Mouse (Mus musculus): ENCODE measurements around the gene Samhd1. TPM values are rescaled to one million over a fixed set of nuclear protein-coding genes. Genes with fewer than 3 reads are reported as not detected.

The Samhd1 gene
- polyA plus RNA-seq, 1 experiment from 2014 or later, result 19.1 TPM

DNA sequence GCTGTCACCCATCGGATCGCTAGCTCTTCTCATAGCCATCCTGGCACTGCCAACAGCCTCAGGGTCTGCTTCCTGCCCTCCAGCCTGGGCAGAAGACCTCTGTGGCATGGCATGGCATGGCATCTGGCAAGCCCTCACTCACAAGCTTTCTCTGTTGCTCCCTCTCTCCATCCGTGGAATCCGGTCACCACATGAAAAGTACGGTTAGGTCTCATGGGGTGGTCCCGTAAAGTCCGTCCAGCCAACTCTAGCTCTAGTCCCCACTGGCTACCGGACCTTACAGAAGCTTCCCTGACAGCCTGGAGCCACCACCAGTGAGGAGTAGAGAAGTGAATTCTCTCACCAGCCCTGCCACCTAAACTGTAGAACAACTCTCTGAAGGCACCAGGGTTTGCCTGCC, 53.7 kb downstream of the Samhd1 start:
- Histone ChIP-seq H3K4me2 (ENCODE audit: low read length) (no peak overlapping the region), H3K9me3 (replicated peaks; ENCODE audit: low read length) (no peaks in the 10 kb centered on the region), H3K27ac (no peak overlapping the region), H3K4me1 (replicated peaks; ENCODE audit: insufficient read depth, low read length) (peaks cover 18% of the 10 kb centered on the region), H3K27me3 (ENCODE audit: insufficient read depth, low read length) (no peaks in the 10 kb centered on the region), H3K36me3 (ENCODE audit: insufficient read depth, low read length) (no peaks in the 10 kb centered on the region), H3K4me3 (replicated peaks; ENCODE audit: low read depth, low read length) (no peak overlapping the region), H3K9ac (ENCODE audit: low read depth, low read length) (no peak overlapping the region)
- 95% methylated on average over 8 of the region's 8 CpGs for WGBS
- no peak for TF ChIP-seq CTCF (IDR thresholded peaks at IDR 0.05; ENCODE audit: low read depth)
- no peak for ATAC-seq (replicated peaks; ENCODE audit: low FRiP score, low read depth)
- no peak for DNase-seq (ENCODE audit: low spot score)

DNA sequence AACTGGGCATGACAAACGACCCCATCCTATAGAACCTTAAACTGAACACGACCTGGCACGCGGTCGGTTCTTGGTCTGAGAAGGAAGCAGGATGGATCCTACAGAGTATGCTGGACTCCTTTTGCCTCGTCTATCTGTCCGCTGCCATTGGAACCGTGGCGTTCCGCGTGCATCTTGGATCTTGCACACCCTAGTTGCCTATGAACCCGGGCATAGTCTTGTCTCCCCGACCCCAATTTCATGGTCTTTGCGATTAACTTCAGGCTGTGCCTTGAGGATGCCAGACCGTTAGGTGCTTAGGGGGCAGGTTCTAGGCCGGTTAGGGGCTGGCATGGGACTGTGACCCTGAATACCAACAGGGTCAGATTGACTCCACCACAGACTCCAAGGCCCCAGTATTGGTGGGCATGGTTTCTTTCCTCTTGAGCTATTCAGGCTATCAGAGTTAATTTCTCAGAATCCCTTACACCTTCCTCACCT, 55.3 kb downstream of the Samhd1 start:
- H3K27ac ChIP-seq, result peak overlapping the region; percentile 94
- H3K9ac ChIP-seq (ENCODE audit: low read depth, low read length), result peak overlapping the region; percentile 92
- no peak for DNase-seq (ENCODE audit: low spot score)
- WGBS, result 13% methylated on average over 16 of the region's 16 CpGs
- TF ChIP-seq CTCF (IDR thresholded peaks at IDR 0.05; ENCODE audit: low read depth), result no peak
- H3K36me3 ChIP-seq (ENCODE audit: insufficient read depth, low read length), result no peaks in the 10 kb centered on the region
- peak overlapping the region; percentile 89 for H3K4me3 ChIP-seq (replicated peaks; ENCODE audit: low read depth, low read length)
- ATAC-seq (replicated peaks; ENCODE audit: low FRiP score, low read depth), result no peak
- peak overlapping the region; percentile 91 for H3K4me2 ChIP-seq (ENCODE audit: low read length)
- no peaks in the 10 kb centered on the region for H3K9me3 ChIP-seq (replicated peaks; ENCODE audit: low read length)
- H3K27me3 ChIP-seq (ENCODE audit: insufficient read depth, low read length), result no peaks in the 10 kb centered on the region
- peaks cover 34% of the 10 kb centered on the region for H3K4me1 ChIP-seq (replicated peaks; ENCODE audit: insufficient read depth, low read length)

DNA sequence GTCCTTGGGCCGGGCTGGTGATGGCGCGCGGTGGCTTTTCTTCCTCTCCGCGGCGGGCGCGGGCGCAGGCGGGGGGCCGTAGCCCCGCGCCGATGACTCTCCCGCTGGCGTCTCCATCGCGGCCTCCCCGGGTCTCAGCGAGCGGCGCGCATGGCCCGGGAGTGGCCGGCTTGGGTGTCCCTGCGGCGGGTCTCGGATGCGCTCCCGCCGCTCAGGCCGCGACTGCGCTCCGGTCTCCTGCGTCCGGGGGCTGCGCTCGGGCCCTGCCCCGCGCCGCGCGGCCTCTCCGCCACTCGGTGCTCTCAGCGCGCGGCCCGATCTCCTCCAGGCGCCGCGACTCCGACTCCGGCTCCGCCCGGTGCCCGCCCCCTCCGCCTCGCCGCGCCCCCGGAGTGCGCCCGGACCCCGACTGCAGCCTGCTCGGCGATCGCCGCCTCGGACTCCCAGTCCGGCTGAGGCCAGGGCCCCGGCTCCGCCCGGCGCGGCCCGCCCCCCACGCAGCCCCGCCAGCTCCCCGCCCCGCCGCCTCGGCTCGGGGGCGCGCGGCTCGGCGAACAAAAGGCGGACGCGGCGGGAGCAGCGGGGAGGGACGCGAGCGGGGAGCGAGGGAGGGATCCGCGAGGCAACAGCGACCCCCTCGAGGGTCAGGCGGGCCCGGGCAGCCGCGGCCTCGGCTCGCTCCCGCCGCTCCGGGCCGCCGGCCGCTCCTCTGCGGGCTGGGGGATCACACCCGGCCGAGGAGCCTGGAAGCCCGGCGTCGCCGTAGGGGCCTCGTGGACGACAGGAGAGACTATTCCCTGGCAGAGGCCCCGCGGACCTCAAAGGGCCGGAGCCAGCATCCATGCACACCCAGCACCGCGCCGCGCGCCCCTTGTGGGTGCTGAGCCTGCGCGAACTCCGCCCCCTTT, 56.0 kb downstream of the Samhd1 start, which contains the start of gene Soga1:
Gene Soga1 (minus strand): TSS at position 462 of the 908 bp plus-strand sequence.
- Histone ChIP-seq H3K4me2 (ENCODE audit: low read length) (peak within 1 kb of the TSS; percentile 91), H3K36me3 (ENCODE audit: insufficient read depth, low read length) (no peaks in the 10 kb centered on the region), H3K27me3 (ENCODE audit: insufficient read depth, low read length) (no peaks in the 10 kb centered on the region), H3K4me3 (replicated peaks; ENCODE audit: low read depth, low read length) (peak within 1 kb of the TSS; percentile 89), H3K27ac (peak within 1 kb of the TSS; percentile 94), H3K9ac (ENCODE audit: low read depth, low read length) (peak within 1 kb of the TSS; percentile 92), H3K4me1 (replicated peaks; ENCODE audit: insufficient read depth, low read length) (peaks cover 38% of the 10 kb centered on the region), H3K9me3 (replicated peaks; ENCODE audit: low read length) (no peaks in the 10 kb centered on the region)
- DNase-seq (ENCODE audit: low spot score) (peak; percentile 91), ATAC-seq (replicated peaks; ENCODE audit: low FRiP score, low read depth) (peak; percentile 74)
- WGBS, result under 1% methylated on average over 92 of the region's 136 CpGs
- peak; percentile 25; the same call in 1 of the 2 replicates for TF ChIP-seq CTCF (IDR thresholded peaks at IDR 0.05; ENCODE audit: low read depth)

DNA sequence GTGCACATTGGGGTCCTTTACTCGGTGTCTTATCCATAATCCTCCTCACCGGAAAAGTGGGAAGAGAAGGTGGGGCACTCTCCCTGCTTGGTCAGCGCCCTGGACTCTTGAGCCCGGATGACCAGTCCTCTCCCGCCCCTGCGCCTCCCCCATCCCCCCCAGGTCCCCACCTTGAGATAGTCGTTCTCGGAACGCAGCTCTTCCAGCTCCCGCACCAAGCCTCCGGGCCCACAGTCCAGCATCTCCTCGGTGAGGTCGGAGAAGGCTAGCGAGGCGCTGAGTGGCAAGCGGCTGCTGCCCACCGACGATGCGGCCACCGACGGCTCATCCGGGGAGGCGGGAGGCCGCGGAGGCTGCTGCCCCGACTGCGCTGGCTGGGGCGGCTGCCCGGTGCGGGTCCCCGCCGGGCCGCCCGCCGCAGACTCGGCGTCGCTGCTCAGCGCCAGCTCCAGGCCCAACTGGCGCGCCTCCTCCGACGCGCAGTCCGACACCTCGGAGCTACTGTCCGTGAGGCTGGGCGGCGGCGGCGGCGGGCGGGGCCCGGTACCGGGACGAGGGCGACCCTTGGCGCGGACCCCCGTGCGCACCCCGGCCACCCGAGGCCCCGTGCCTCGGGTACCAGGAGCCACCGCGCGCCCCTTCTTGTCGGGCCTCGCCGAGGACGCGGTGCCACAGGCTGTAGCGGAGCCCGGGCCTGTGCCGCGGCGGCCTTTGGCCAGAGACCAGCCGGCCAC, 56.8 kb downstream of the Samhd1 start:
- peak; percentile 41 for DNase-seq (ENCODE audit: low spot score)
- Histone ChIP-seq H3K27ac (peak overlapping the region; percentile 94), H3K4me1 (replicated peaks; ENCODE audit: insufficient read depth, low read length) (peaks cover 38% of the 10 kb centered on the region), H3K9me3 (replicated peaks; ENCODE audit: low read length) (no peaks in the 10 kb centered on the region), H3K4me2 (ENCODE audit: low read length) (peak overlapping the region; percentile 91), H3K4me3 (replicated peaks; ENCODE audit: low read depth, low read length) (peak overlapping the region; percentile 89), H3K9ac (ENCODE audit: low read depth, low read length) (peak overlapping the region; percentile 92), H3K36me3 (ENCODE audit: insufficient read depth, low read length) (no peaks in the 10 kb centered on the region), H3K27me3 (ENCODE audit: insufficient read depth, low read length) (no peaks in the 10 kb centered on the region)
- no peak for TF ChIP-seq CTCF (IDR thresholded peaks at IDR 0.05; ENCODE audit: low read depth)
- WGBS, result under 1% methylated on average over 67 of the region's 79 CpGs
- ATAC-seq (replicated peaks; ENCODE audit: low FRiP score, low read depth), result peak; percentile 27; the same call in 1 of the 2 replicates

DNA sequence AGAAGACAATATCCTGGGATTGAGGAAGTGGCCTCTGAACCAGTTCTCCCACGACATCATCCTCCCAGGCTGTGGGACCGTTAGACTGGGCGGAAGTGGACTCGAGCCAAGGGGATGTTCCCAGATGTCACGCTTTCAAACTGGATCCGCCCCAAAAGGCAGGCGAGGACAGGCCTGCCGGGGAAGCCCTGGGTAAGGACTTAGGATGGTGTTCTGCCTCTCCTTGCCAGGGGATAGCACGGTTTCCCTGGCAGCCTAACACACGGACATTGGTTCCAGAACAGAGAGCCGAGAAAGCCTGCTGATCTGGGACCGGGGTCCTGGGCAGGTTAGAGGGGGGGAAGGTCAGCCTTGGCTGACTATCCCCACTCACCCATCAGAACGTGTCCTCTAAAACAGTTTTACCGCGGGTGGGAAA, 57.4 kb downstream of the Samhd1 start:
- under 1% methylated on average over 15 of the region's 15 CpGs for WGBS
- DNase-seq (ENCODE audit: low spot score), result peak; percentile 92
- Histone ChIP-seq H3K9me3 (replicated peaks; ENCODE audit: low read length) (no peaks in the 10 kb centered on the region), H3K4me2 (ENCODE audit: low read length) (peak overlapping the region; percentile 91), H3K9ac (ENCODE audit: low read depth, low read length) (peak overlapping the region; percentile 92), H3K27me3 (ENCODE audit: insufficient read depth, low read length) (no peaks in the 10 kb centered on the region), H3K36me3 (ENCODE audit: insufficient read depth, low read length) (no peaks in the 10 kb centered on the region), H3K27ac (peak overlapping the region; percentile 94), H3K4me3 (replicated peaks; ENCODE audit: low read depth, low read length) (peak overlapping the region; percentile 89), H3K4me1 (replicated peaks; ENCODE audit: insufficient read depth, low read length) (peaks cover 39% of the 10 kb centered on the region)
- no peak for TF ChIP-seq CTCF (IDR thresholded peaks at IDR 0.05; ENCODE audit: low read depth)
- no peak; the same call in 1 of the 2 replicates for ATAC-seq (replicated peaks; ENCODE audit: low FRiP score, low read depth)

DNA sequence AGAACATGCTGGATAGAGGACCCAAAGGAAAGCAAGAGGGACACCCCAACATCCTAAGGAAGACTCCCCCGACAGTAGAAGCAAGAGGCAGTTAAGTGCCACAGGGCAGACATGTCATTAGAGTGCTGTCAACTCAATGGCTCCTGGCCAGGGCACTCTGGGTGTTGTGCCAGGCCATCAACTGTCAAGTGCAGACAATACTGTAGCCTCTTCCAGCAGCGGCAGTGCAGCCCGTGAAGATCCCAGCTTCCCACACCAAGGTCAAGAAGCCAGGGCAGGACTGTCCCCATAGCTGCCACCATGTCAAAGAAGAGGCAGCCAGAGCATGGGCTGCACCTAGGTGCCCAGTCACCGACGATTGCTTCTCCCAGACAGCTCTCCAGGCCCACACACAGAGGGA, 57.9 kb downstream of the Samhd1 start:
- Histone ChIP-seq H3K36me3 (ENCODE audit: insufficient read depth, low read length) (no peaks in the 10 kb centered on the region), H3K4me2 (ENCODE audit: low read length) (peak overlapping the region; percentile 91), H3K4me1 (replicated peaks; ENCODE audit: insufficient read depth, low read length) (peaks cover 41% of the 10 kb centered on the region), H3K9ac (ENCODE audit: low read depth, low read length) (peak overlapping the region; percentile 92; the same call in 1 of the 2 replicates), H3K4me3 (replicated peaks; ENCODE audit: low read depth, low read length) (peak overlapping the region; percentile 89), H3K27me3 (ENCODE audit: insufficient read depth, low read length) (no peaks in the 10 kb centered on the region), H3K27ac (peak overlapping the region; percentile 54; the same call in 1 of the 2 replicates), H3K9me3 (replicated peaks; ENCODE audit: low read length) (no peaks in the 10 kb centered on the region)
- WGBS, result 18% methylated on average over 5 of the region's 5 CpGs
- DNase-seq (ENCODE audit: low spot score) (no peak), ATAC-seq (replicated peaks; ENCODE audit: low FRiP score, low read depth) (no peak)
- TF ChIP-seq CTCF (IDR thresholded peaks at IDR 0.05; ENCODE audit: low read depth), result no peak
